Mouse (Mus musculus) cerebellum, adult (tissue): ENCODE data around the gene A930009A15Rik.

Source experiments
- ATAC-seq: cut with Nextera tagmentation; 2 replicates; pipeline ENCODE4 v1.9.2; 2017; ENCODE audit warnings: mild to moderate bottlenecking, moderate library complexity, mixed read lengths; ENCODE audit not compliant: insufficient number of reproducible peaks, low FRiP score, low TSS enrichment

A930009A15Rik gene

GRCm38 (mm10) chr10:115569712-115570491 lies at the start of gene A930009A15Rik:
Gene A930009A15Rik (plus strand): TSS chr10:115569986.
- ATAC-seq, result no peak

GRCm38 (mm10) chr10:115520200-115521080 lies 49.3 kb upstream of the A930009A15Rik start:
- ATAC-seq, result no peak

GRCm38 (mm10) chr10:115521081-115521451 lies 48.7 kb upstream of the A930009A15Rik start:
- ATAC-seq, result no peak

GRCm38 (mm10) chr10:115528892-115529291 lies 40.9 kb upstream of the A930009A15Rik start:
- no peak for ATAC-seq

GRCm38 (mm10) chr10:115529768-115530167 lies 40.0 kb upstream of the A930009A15Rik start:
- ATAC-seq, result 0 out of 2 replicates have a peak, but pooled peaks have one; percentile 64

GRCm38 (mm10) chr10:115530746-115531145 lies 39.0 kb upstream of the A930009A15Rik start:
- ATAC-seq, result no peak

- no peak for ATAC-seq
Measured at GRCm38 (mm10) chr10:115542917-115543316, 26.9 kb upstream of the A930009A15Rik start.

- ATAC-seq, result 0 out of 2 replicates have a peak, but pooled peaks have one; percentile 56
Measured at GRCm38 (mm10) chr10:115550253-115550652, 19.5 kb upstream of the A930009A15Rik start.

- no peak for ATAC-seq
Measured at GRCm38 (mm10) chr10:115551069-115551468, 18.7 kb upstream of the A930009A15Rik start.

- ATAC-seq, result no peak
Measured at GRCm38 (mm10) chr10:115553352-115554113, 16.3 kb upstream of the A930009A15Rik start.

GRCm38 (mm10) chr10:115555191-115555765 lies 14.5 kb upstream of the A930009A15Rik start:
- no peak for ATAC-seq

GRCm38 (mm10) chr10:115556738-115557242 lies 13.0 kb upstream of the A930009A15Rik start:
- ATAC-seq, result no peak

- 0 out of 2 replicates have a peak, but pooled peaks have one; percentile 17 for ATAC-seq
Measured at GRCm38 (mm10) chr10:115561136-115561880, 8.5 kb upstream of the A930009A15Rik start.

GRCm38 (mm10) chr10:115562911-115563686 lies 6.7 kb upstream of the A930009A15Rik start:
- peak; percentile 62; the same call in 1 of the 2 replicates for ATAC-seq

- ATAC-seq, result no peak
Measured at GRCm38 (mm10) chr10:115563961-115564360, 5.8 kb upstream of the A930009A15Rik start.

GRCm38 (mm10) chr10:115570577-115570976 lies 791 bp downstream of the A930009A15Rik start:
- ATAC-seq, result no peak

- no peak for ATAC-seq
Measured at GRCm38 (mm10) chr10:115571317-115571716, 1.5 kb downstream of the A930009A15Rik start.

- ATAC-seq, result no peak
Measured at GRCm38 (mm10) chr10:115571734-115572440, 2.1 kb downstream of the A930009A15Rik start.
